Mouse (Mus musculus) adrenal gland, adult 8-10 months (tissue): ENCODE results near the gene Bcas3. TPM values are rescaled to one million over a fixed set of nuclear protein-coding genes. Genes with fewer than 3 reads are reported as not detected.

Experiments used
- DNase-seq: peaks from one replicate; pipeline ENCODE4 v3.0.0; 2022
- total RNA-seq, 4 experiments: library from RNA; stranded (reverse); gene quantifications; 2 replicates each; pipeline ENCODE4 v1.2.4; 2022

Gene Bcas3
- total RNA-seq, 4 experiments from 2014 or later: 47.5 to 76.4 (median 53.4) TPM

DNA sequence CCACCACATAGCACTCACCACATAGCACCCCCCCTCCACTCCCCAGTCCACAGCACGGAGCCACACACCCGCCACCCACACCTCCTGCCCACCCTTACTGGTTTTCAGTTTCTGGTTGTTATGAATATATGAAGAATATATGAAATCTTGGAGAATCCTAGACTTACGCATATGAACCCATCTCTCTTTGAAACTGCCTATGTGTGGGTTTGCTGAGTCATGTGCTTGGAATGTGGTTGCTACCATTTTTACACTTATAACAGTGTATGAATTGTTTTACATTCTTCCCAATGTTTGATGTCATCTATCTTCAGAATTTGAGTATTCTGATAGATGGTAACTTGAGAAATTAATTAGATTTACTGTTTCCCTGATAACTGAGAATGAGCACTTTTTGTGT is 26.1 kb downstream of the Bcas3 start:
- no peak for DNase-seq

GRCm38 (mm10) chr11:85380046-85380445 is 27.1 kb downstream of the Bcas3 start:
- no peak for DNase-seq

DNA sequence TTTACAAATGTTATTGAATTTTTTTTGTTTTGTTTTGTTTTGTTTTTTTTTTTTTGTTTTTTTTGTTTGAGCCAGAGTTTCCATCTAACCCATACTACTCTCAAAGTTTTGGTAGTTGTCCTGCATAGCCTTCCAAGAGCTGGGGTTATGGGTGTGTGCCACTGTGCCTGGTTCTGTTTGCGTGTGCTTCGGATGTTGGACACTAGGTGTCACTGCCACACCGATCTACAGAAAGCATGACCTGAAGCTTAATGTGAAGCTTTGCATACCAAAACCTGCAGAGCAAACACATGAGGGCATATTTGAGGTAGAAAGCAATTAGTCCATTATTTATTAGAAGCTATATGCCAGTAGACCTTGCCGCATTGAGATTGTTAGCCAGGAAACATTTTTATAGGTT is 29.1 kb downstream of the Bcas3 start:
- peak; percentile 43 for DNase-seq

- DNase-seq: no peak
These were observed 31.2 kb downstream of the Bcas3 start for GRCm38 (mm10) chr11:85383975-85384821.

GRCm38 (mm10) chr11:85392179-85392863 is 39.4 kb downstream of the Bcas3 start:
- DNase-seq: no peak

- DNase-seq: no peak
These were observed 39.9 kb downstream of the Bcas3 start for GRCm38 (mm10) chr11:85392864-85393220.

DNA sequence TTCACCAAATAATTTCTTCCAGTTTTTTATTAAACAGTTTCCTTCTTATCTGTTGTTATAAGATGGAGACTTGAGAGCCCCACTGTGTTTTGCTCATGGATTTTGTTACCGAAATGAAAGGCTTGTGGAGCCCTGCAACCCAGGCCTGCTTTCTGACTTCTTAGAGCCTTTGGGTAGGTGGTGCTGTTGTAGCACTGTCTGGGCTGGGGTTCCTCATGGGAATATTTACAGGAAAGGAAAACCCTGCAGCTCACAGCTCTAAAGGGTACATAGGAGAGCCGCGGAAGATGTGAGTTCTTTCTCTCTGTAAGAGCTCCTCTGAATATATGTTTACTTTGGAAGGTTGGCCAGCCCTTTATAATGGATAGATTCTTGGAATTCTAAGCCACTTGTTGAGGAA is 41.0 kb downstream of the Bcas3 start:
- no peak for DNase-seq

- no peak for DNase-seq
These were observed 42.4 kb downstream of the Bcas3 start for GRCm38 (mm10) chr11:85395361-85395760.

DNA sequence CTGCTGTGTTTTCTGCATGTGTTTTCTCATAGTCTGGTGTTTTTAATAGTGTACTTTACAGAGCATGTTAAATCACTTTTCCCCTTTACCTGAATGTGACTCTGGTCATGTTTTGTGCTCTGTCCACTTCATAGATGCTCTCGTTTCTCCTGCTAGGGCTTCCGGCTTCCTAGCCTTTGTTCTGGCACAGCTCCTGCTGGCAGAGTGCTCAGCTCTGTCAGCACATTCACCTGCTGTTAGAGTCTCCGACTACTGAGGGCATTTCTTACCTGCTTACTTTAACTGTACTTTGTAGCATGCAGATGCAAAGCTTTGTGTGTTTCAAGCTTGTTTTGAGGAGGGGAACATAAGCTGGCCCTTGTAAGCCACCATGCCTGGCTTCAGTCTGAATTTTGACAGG is 53.6 kb downstream of the Bcas3 start:
- DNase-seq: no peak

DNA sequence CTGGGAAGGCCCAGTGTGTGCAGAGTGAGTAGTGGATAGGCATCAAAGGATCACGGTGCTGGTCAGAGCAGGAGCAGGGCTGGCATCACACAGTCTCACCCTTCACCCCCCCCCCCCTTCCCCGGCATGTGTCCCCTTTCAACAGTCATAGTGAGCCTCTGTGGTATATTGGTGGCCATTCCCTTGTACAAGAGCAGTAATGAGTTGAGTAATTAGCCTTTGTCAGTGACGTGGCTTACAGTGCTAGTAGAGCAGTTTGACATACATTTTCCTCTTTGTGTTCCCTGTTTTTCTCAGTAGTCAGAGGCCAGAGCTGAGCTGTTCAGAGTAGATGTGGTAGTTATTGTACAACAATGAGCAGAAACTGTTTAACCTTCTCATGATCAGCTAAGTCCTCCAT is 54.7 kb downstream of the Bcas3 start:
- no peak for DNase-seq

DNA sequence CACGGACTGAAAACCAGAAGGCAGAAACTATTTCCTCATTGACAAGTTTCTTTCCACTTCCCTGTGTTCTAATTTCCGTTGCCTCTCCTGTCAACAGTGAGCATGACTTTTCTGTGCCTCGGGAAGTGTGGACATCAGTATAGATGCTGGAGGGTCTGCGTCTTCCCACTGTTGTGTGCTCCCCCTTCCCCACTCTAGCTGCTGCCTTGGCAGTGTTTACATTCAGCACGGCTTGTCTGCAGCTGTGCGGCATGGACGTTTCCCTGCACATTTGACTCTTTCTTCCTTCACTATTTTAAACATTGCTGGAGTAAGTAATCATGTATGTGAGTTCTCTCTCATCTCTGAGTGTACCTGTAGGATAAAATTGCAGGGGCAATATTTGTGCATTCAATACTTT is 59.4 kb downstream of the Bcas3 start:
- no peak for DNase-seq

DNA sequence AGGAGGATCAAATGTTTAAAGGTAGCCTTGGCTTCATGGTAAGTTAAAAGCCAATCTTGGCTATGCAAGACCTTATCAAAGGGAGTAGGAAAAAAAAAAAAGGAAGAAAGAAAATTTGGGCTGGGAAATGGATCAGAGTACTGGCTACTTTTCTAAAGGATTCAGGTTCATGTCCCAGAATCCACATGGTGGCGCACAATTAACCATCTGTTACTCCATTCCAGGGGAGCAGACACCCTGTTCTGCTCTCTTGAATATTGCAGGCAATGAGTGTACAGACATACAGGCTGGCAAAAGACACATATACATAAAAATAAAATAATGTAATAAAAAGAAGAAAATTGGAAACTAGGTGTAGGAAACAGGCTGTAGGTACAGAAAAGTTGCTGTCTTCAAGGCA is 61.5 kb downstream of the Bcas3 start:
- no peak for DNase-seq

GRCm38 (mm10) chr11:85427353-85427752 is 74.4 kb downstream of the Bcas3 start:
- no peak for DNase-seq

DNA sequence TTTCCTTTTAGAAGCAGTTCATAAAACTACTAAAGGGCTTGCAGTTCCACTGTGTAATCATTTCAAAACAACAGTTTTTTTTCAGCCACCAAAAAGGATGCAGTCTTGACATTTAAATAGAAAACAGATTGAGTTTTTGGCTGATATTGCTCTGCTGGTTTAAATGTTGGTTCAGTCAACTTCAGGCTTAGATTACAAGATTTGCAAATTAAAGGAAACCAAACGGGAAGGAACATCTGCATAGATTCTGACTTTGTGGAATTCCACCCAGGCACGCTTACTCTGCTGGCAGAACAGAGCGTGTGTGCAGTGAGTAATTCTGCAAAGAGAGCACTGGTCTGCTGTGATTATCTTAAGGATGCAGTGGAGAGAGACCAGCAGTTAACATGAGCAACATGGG is 75.3 kb downstream of the Bcas3 start:
- DNase-seq: no peak

DNA sequence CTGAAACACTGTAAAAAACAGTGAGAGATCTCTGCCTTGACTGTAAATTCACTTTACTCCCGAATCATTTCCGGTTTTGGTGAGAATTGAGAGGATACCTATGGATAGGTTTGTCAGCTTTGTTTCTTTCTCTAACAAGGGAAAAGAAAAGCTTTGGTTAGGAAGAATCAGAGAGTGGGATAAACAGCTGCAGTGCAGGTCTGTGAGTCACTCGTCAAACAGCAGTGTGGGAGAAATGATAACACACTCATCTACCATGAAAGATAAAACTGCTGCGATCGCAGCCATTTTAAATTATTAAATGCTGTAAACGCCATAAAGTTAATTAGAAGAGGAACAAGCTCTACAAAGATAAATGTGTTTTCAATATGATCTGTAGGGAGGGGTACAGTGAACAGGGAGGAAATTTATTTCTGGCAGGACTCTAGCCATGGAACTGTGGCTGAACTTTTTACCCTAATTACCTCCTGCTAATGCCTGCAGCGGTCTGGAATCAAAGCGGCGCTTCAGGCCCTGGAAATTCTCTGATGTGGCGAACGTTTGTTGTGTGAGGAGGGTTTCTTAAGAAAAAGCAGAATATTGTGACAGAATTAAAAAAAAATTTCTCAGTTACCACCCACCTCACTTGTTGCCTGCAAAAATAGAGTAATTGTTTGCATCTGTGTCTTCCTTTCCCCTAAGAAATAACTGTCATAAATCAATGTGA is 77.9 kb downstream of the Bcas3 start:
- DNase-seq: no peak

DNA sequence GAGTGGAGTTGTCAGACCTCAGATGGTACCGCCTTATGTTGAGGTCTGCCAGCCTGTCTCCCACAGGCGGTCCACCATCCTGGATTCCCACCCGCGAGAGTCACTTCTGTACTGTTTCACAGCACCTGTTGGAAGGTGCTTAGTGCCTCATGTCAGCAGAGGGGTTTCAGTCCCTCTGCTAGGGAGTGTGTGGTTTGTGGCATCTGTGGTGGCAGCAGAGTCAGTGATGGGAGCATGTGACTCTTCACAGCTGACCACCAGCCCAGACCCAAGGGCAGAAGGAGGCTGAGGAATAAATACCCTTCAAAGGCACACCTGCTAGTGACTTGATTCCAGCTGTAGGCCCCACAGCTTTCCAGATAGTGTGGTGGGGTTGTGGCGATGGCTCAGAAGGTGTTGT is 94.4 kb downstream of the Bcas3 start:
- DNase-seq: no peak

GRCm38 (mm10) chr11:85453598-85454304 is 100.8 kb downstream of the Bcas3 start:
- DNase-seq: no peak

DNA sequence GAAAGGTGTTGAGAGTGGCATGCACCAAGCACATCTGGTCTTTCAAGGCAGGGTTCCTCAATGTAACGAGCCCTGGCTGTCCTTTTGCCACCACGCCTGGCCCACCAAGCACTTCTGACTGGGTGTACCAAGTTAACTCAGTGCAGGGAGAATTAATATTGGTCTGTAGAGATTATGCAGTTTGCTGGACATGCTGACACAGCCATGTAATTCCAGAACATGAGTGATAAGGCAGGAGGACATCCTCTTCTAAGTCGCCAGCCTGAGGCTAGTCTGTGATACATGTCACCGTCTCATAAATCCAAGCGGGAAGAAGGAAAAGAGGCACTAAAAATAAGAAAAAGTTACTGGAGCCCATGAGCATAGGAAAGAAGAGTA is 101.3 kb downstream of the Bcas3 start:
- DNase-seq: no peak

DNA sequence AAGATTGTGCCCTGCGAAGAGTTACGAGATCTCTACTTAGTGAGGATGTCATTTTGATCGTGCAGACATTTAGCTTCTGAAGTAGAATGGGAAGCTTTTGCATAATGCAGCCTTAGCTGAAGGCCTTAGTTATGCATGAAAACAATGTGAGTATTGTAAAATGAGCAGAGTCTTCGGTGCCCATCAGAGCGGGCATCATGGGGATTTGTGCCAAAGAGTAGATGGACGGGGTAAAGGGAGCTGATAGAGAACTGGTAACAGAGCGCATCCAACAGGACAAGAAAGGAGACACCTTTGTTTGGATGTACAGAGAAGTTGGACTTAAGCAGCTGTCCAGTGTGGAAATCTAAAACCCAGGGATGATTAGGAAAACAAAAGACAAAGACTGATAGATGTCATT is 108.6 kb downstream of the Bcas3 start:
- no peak for DNase-seq

- DNase-seq: no peak
These were observed 116.6 kb downstream of the Bcas3 start for GRCm38 (mm10) chr11:85469526-85469925.

- DNase-seq: no peak
These were observed 117.5 kb downstream of the Bcas3 start for GRCm38 (mm10) chr11:85470508-85470907.

DNA sequence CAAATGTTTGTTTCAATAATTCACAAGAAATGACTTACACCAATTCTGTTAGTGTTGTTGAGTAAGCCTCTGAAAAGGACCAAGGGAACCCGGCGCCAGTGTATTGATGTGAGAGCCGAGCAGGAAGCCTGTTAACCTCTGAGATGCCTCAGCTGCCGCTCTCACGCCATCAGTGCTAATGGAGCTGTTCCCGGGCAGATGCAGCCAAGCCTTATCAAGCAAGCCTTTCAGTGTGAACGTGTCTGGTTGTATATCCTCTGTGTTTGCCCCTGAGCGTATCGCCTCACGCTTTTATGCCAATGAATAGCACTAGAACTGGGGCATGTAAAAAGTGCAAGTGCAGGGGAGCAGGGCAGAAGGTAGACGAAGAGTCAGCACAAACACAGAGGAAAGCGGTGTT is 121.4 kb downstream of the Bcas3 start:
- DNase-seq: no peak
